Mouse (Mus musculus) CD4-positive, CD25-positive, alpha-beta regulatory T cell, adult 2 months (primary cell): ENCODE data around the gene Gm21119.
"Not testable (repeated sequence)": the region's sequence is repeated elsewhere in the genome, so short reads cannot be mapped to it uniquely, and the experiment has no call there.

ENCODE experiments used
- DNase-seq: peaks from one replicate; pipeline ENCODE4 v3.0.0-alpha.2; 2012; ENCODE audit warnings: low read depth, low spot score

The Gm21119 gene

GRCm38 (mm10) chr8:20652976-20653375, 38.3 kb downstream of the Gm21119 start:
- not testable (repeated sequence) for DNase-seq

GRCm38 (mm10) chr8:20678418-20678817, 63.7 kb downstream of the Gm21119 start:
- DNase-seq = not testable (repeated sequence)
